Mouse (Mus musculus) splenic B cell, adult 2 months (primary cell): ENCODE results near the gene Podn.
"Not testable (repeated sequence)": the region's sequence is repeated elsewhere in the genome, so short reads cannot be mapped to it uniquely, and the experiment has no call there.

Source experiments
- DNase-seq: peaks from one replicate; pipeline ENCODE4 v3.0.0-alpha.2; 2011; ENCODE audit warnings: low read depth, low spot score
- H3K27me3 ChIP-seq: 2 replicates; pipeline ENCODE4 v1.6.1; 2012; ENCODE audit warnings: mild to moderate bottlenecking, low read length, moderate library complexity, mixed read lengths; ENCODE audit not compliant: control insufficient read depth, poor library complexity, insufficient read depth, severe bottlenecking
- H3K36me3 ChIP-seq: 2 replicates; pipeline ENCODE4 v1.6.1; 2012; ENCODE audit warnings: mild to moderate bottlenecking, low read length, moderate library complexity, mixed read lengths; ENCODE audit not compliant: control insufficient read depth, poor library complexity, insufficient read depth, severe bottlenecking

Podn gene

DNA sequence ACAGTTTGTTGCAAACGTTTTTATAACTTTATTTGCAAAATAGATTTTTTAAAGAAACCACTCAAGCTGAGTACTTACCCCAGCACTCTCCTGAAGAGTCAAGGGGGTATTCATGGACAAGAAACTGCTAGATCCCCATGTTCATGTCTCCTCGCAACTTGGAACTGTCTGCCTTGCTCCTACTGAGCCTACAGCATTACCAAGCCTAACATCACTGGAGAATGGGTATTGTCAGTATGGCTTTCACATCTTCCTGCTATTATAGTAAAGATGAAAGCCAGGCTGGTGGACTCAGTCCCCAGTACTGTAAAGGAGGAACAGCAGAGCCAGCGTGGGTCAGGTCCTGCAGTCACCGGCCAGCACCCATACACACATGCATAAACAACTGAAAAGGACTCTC lies at the start of gene Podn:
TSS of gene Podn (minus strand) at position 101 of the 400 bp plus-strand sequence.
- H3K27me3 ChIP-seq, result no peaks in the 10 kb centered on the region
- H3K36me3 ChIP-seq, result peaks cover 5% of the 10 kb centered on the region; the same call in 1 of the 2 replicates
- no peak for DNase-seq

DNA sequence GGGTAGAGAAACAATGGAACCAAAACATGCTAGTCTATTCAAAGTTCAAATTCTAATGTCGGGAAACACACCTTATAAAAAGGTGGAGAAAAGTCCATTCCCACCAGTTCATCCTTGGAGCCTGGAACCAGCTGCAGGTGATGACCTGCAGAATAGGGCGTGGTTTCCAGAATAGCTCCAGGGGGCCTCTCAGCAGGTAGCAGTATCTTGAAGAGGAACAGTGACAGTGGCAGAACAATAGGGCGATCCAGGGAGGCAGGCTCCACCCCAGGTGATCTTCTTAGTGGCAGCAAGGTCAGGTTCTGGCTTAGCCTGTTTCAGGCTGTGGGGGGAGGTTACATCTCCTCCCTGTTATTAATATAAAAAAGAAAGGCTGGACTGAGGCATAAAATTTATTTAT lies 49.3 kb upstream of the Podn start:
- H3K36me3 ChIP-seq, H3K27me3 ChIP-seq, DNase-seq: not testable (repeated sequence)

DNA sequence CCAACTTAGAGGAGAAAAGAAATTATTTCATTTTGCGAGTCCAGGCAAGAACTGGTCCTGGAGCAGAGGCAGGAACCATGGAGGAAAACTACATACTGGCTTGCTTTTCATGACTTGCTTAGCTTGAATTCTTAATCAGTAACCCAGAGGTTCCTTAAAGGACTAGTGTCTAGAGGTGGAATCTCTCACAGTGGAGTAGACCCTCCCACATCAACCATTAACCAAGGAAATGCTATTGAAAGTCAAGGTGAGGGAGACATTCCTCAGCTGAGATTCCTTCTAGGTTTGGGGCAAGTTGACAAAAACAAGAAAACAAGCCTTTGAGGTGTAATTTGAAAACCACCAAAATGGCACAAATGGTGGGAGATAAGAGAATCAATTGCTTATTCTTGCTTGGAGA lies 48.6 kb upstream of the Podn start, which contains the start of gene Scp2:
TSS of gene Scp2 (minus strand) at position 119 of the 400 bp plus-strand sequence.
- DNase-seq, result no peak
- Histone ChIP-seq H3K27me3 (no peaks in the 10 kb centered on the region), H3K36me3 (no peaks in the 10 kb centered on the region)

DNA sequence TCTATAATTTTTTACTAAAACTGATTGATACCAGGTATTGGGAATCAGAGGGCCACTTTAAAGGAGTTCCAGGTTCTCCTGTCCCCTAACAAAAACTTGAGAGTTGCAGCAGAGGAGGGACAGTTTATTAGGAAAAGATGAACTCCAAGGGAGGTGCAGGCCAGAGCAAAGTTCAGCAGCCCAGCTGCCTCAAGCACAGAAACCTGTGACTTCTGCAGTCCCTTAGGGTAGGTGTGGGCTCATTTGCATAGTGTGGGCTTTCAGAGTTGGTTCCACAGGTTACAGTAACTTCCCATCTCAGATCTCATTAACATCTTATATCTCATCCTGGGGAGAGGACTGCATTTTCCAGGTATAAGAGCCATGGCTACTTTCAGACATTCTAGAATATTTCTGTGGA lies 47.5 kb upstream of the Podn start:
- Histone ChIP-seq H3K36me3 (no peaks in the 10 kb centered on the region), H3K27me3 (no peaks in the 10 kb centered on the region)
- DNase-seq, result no peak

DNA sequence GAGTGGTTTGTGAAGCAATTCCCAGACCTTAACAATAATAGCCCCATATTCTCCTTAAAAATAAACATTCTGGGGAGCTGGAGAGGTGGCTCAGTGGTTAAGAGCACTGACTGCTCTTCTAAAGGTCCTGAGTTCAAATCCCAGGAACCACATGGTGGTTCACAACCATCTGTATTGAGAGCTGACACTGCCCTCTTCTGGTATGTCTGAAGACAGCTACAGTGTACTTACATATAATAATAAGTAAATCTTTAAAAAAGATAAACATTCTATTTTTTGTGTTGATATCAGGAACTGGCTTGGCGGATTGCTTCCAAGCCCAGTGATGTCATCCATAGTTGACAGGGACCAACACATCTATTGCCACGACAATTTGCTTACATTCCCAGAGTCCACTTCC lies 46.9 kb upstream of the Podn start:
- DNase-seq, result peak; percentile 19
- H3K27me3 ChIP-seq, H3K36me3 ChIP-seq: not testable (repeated sequence)

DNA sequence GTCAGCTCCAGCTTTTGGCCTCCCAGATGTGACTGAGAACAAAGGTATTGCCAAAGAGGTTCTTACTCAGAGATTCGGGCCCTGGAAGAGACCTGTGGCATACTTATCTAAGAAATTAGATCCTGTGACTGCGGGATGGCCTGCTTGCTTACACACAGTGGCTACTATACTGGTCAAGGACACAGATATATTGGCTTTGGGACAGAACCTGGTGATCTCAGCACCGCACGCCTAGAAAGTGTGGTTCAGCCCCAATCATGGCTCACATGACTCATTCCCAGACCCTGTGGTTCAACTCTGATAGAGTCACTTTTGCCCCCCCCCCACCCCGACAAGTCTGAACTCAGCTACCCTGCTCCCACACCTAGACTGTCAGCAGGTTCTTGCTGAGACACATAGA lies 40.7 kb upstream of the Podn start:
- Histone ChIP-seq H3K36me3 (no peaks in the 10 kb centered on the region), H3K27me3 (no peaks in the 10 kb centered on the region)
- no peak for DNase-seq

DNA sequence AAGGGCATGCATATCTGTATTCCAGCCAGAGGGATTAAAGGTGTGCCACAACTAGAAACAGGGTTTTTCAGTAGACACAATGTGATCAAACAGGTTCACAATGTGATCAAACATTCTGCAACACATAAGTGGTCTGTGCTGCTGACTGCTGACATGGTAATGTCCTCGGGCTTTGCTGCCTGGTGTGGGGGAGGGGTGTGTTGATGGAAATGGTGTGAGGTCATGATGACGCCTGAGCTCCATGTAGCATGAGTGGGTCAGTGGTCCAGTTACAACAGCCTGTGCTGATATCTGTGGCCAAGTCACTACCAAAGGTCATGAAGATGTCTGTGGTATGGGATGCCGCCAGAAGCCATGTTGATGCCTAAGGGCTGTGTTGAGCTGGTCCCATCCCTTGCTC lies 34.2 kb upstream of the Podn start:
- no peak for DNase-seq
- H3K27me3 ChIP-seq, result no peaks in the 10 kb centered on the region

DNA sequence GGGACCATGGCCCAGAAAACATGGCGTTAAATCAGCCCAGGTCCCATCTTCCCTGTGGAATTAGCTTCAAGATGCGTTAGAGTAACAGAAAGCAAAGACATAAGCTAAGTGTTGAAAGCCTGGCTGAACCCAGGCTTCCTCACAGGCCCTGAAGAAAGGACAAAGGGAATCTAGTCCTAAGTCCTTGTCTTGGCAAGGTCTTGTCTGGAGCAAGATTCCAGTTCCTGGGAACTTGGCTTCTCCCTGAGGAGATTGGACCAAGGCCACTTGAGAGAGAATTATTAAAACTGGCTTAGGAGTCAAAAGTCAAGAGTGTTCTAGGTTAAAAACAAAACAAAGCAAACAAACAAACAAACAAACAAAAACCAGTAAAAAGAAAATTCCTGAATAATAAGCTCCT lies 32.1 kb upstream of the Podn start:
- H3K27me3 ChIP-seq, result no peaks in the 10 kb centered on the region
- no peak for DNase-seq
- H3K36me3 ChIP-seq, result no peaks in the 10 kb centered on the region

More for the DNA sequence above, 34.2 kb upstream of the Podn start:
- no peaks in the 10 kb centered on the region for H3K36me3 ChIP-seq

DNA sequence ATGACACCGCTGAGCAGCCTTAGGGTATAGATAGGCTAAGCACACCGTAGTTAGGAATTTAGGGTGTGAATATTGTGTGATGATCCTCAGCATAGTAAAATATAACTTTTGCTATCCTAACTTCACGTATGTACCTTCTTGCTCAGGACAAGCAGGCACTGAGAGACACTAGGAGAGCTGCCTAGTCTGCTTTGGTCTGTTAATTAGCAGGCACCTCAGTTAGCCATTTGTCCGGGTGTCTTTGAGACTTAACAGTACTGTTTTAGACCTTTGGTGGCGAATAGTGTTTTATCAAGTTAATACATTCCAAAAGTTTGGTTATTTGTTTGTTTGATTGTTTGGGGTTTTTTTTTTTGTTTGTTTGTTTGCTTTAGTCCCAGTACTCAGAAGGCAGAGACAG lies 31.3 kb upstream of the Podn start:
- DNase-seq, result no peak
- no peaks in the 10 kb centered on the region for H3K36me3 ChIP-seq
- no peaks in the 10 kb centered on the region for H3K27me3 ChIP-seq

DNA sequence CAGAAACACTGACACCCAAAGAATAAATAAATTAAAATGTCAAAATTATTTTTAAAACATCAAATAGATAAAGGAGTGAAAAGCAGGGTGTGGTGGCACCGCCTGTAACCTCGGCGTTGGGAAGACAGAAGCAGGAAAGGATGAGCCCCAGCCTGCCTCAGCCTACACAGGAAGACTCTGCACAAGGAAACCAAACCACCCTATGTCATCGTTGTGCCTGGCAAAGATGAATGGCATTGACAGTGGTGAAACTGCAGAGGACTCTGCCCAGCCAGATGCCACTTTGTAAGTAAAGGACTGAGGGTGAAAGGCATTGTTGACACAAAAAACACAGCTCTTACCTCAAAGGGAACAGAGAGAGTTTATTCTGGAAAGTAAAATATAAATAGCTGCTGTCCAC lies 30.0 kb upstream of the Podn start:
- no peak for DNase-seq
- H3K27me3 ChIP-seq, result no peaks in the 10 kb centered on the region
- H3K36me3 ChIP-seq, result no peaks in the 10 kb centered on the region

DNA sequence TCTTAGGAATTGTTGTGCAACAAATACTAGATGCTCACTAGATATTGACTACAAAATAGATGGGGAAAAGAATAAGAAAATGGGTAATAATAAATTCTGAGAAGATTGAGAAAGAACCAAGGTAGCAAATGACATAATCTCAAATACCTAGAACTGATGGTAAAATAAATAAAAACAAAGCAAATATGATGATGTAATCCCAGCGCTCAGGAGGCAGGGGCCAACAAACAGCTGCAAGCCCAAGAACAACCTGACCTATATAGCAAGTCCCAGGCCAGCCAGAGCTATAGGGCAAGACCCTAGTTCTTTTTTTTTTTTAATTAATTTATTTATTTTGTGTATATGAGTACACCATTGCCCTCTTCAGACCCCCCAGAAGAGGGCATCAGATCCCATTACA lies 27.9 kb upstream of the Podn start:
- H3K27me3 ChIP-seq, result no peaks in the 10 kb centered on the region
- DNase-seq, result no peak
- no peaks in the 10 kb centered on the region for H3K36me3 ChIP-seq

DNA sequence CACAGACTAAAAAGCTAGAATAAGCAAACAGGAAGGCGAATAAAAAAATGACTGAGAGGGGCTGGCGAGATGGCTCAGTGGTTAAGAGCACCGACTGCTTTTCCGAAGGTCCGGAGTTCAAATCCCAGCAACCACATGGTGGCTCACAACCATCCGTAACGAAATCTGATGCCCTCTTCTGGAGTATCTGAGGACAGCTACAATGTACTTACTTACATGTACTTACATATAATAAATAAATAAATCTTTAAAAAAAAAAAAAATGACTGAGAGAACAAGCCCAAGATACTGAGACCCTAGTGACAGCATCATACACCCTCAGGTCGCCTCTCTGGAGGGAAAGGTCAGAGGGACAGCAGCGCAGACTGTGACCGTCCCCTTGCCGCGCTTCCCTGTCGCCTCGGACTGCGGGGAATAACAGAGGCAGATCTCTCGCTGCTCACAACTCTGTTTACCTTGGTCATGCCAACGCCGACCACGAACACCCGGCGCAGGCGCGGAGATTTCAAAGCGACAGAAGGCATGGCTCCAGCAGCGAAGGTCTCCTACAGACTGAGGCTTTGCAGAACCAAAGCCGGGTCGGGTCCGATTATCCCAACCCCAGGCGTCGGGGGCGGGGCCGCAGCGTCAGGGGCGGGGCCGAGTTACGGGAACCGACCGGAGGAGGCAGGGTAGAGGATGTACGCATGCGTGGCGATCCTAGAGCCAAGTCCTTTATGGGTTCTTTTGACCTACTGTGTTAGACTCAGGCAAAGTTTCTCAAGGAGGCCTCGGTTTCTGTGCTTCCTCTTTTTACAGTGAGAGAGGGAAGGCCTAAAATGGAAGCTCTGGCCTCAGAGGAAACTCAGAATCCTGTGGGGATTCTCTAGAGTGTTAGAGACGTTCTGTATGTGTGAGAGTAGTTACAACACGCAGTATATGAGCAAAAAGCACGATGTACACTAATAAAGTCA lies 22.0 kb upstream of the Podn start:
- Histone ChIP-seq H3K27me3 (no peaks in the 10 kb centered on the region), H3K36me3 (no peaks in the 10 kb centered on the region)
- DNase-seq, result peak; percentile 92

DNA sequence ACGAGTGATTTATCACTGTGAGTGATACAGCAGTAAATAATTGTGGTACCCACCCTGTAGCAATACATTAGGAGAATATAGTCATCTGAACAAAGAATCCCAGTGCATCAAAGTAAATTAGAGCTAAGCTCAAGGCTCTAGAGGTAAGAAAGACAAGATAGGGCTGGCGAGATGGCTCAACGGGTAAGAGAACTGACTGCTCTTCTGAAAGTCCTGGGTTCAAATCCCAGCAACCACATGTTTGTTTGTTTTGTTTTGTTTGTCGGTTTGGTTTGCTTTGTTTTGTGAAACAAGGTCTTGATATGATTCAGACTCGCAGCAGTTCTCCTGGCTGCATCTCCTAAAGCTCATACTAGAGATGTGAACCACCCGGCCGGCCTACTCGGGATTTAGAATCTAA lies 21.2 kb upstream of the Podn start:
- no peaks in the 10 kb centered on the region for H3K27me3 ChIP-seq
- H3K36me3 ChIP-seq, result no peaks in the 10 kb centered on the region
- DNase-seq, result peak; percentile 3

DNA sequence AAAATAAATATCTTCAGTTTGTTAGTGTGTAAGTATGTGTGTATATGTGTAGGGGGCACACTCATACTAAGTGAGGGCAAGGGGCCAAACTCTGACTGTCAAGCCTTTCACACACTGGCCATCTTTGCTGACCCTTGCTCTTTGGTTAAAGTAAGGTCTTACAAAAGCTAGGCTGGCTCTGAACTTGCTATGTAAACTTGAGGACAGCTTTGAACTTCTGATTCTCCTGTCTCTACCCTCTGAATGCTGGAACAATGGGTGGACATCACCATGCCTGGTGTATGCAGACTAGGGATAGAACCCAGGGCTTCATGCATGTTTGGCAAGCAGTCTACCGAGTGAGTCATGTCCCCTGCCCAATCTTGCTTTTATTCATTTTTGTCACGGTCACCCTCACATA lies 20.2 kb upstream of the Podn start:
- DNase-seq, result no peak
- Histone ChIP-seq H3K27me3 (no peaks in the 10 kb centered on the region), H3K36me3 (no peaks in the 10 kb centered on the region)

DNA sequence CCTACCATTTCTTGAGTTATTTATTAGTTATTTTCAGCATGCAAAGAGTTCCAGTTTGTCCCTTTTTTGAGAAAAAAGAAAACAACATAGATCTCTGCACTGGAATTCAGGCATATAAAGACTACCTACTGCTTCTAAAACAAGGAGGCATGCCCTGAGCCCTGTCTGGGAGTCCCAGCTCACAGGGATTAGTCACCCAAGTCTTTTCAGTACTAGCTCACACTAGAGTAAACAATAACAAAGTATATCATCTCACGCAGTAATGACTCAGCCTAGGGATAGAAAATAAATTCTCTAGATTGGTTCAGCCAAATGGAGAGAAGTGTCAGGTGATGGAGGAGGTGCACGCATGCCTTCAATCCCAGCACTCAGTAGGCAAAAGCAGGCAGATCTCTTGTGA lies 14.5 kb upstream of the Podn start:
- no peaks in the 10 kb centered on the region for H3K36me3 ChIP-seq
- H3K27me3 ChIP-seq, result no peaks in the 10 kb centered on the region
- DNase-seq, result no peak

DNA sequence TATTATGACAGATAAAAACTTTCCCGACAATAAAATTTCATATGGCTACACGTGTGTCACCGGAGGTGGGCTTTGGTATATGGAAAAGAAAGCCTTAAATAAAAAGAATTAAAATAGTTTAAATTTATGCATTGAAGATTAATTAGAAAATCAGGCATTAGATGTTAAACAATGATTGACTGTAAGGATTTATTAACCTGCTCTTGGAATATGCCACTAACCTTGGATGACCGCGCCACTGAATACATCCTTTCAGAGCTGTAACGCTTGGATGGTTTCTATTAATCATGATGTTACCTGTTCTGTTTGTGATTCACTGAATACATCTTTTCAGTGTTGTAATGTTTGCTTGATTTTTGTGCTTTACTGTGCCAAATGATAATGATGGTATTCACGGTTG lies 13.5 kb upstream of the Podn start:
- Histone ChIP-seq H3K27me3 (no peaks in the 10 kb centered on the region), H3K36me3 (no peaks in the 10 kb centered on the region)
- no peak for DNase-seq
